Mouse (Mus musculus): ENCODE data around the gene Polr3h.

DNA sequence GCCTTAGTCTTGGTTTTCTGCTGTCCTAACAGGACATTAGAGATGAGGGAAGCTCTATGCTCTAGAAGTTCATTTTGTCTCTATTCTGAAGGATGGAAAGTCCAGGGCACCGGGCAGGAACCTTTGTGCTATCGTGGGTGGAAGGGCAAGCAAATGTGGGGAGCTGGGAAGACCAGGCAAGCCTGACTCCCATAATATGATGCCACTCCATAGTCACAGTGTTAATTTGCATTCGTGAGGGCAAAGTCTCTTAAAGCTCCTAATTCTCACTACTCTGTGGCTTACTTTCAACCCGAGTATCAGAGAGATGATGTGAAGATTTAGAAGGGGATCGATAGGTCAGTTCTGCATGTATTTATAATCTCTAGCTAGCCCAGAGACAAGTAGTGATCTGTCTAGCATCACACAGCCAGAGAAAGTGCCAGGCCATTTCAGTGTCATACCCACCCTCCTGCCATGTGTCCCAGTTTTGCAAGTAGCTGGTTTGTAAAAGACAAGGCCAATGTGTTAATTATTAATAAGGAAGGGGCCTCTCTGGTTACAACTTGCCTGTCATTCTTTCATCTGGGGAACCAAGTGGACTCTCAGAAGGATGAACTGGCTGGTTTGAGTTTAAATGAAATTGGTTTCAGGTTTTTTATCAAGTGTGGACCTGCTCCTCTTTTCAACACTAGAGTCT is 28.3 kb downstream of the Polr3h start:
- TF ChIP-seq CTCF (IDR thresholded peaks at IDR 0.05; ENCODE audit: control insufficient read depth, insufficient read depth, low read length) (no peak), POLR2A (IDR thresholded peaks at IDR 0.05; ENCODE audit: borderline replicate concordance, control insufficient read depth, low read depth, low read length) (no peak)
